Mouse (Mus musculus) left cerebral cortex, adult 6 months (tissue): ENCODE results near the gene Htr1a. TPM values are rescaled to one million over a fixed set of nuclear protein-coding genes. Genes with fewer than 3 reads are reported as not detected.

Source experiments
- long read RNA-seq, 2 experiments: library from polyadenylated mRNA; unstranded; transcript quantifications; one replicate each; pipeline ENCODE4 v2.0.0; 2019 to 2020
- polyA plus RNA-seq: library from polyadenylated mRNA; unstranded; fragments of <200 nt; fragmentation: Nextera tagmentation; gene quantifications from 2 replicates; pipeline ENCODE4 v1.2.3, GENCODE M21; 2021

Htr1a gene
- polyA plus RNA-seq = 3.3 and 3.4 TPM in 2 replicates
- long read RNA-seq, experiment 1, full-length matches to known transcripts = 37 of 37 reads
- long read RNA-seq, experiment 1, partial matches to known transcripts = 0 of 37 reads
- long read RNA-seq, experiment 1, other reads (novel, unspliced or antisense) = 0 of 37 reads
- long read RNA-seq, experiment 2, full-length matches to known transcripts = 4 of 4 reads
- long read RNA-seq, experiment 2, partial matches to known transcripts = 0 of 4 reads
- long read RNA-seq, experiment 2, other reads (novel, unspliced or antisense) = 0 of 4 reads

DNA sequence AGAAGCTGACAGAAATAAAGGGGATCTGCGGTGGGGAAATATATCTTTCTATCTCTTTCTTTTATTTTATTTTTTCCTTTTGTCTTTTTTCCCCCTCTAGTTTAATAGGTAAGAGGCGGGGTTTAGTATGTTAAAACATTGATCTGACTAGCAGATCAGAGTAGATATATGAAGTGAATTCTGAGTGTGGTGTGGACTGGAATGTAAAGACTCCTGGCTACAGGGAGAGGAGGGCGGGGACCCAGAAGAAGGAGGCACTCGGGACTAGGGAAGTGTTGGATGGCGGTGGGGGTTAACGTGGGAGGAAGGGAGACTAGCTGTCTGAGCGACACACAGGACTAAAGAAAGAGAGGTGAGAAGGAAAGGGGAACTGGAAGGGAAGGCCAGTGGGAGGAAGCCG lies at the start of gene Htr1a:
TSS of gene Htr1a (plus strand) at position 301 of the 400 bp plus-strand sequence.

Other genes with a start within 250 kb of the Htr1a start
- 12.2 and 15.7 TPM in 2 replicates for gene Rnf180, start 148.8 kb upstream of the Htr1a start, polyA plus RNA-seq